Mouse (Mus musculus): Measurements from ENCODE around the gene Uvrag.

DNA sequence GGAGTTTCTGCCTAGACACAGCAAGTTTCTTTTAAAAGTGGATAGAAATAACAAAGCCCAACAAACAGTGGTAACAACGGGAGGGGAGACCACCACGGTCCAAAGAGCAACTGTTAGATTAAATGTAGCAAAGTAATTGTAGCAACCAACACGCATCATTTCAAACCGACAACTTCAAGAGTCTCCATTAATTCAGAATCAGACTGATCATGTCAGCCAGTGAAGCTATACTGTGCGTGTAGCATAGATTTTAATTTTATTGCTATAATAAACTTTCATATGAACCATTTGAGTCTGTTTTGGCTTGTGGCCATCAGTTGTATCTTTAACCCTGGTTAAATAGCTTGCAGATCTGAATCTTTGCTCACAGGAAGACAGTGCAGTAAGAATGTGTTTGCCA, 107.1 kb downstream of the Uvrag start:
- TF ChIP-seq CTCF (IDR thresholded peaks at IDR 0.05; ENCODE audit: low read depth, low read length) (no peak), POLR2A (IDR thresholded peaks at IDR 0.05; ENCODE audit: extremely low read depth, insufficient read depth, low read length) (no peak)
